Mouse (Mus musculus): ENCODE data around the gene Socs5. TPM values are rescaled to one million over a fixed set of nuclear protein-coding genes. Genes with fewer than 3 reads are reported as not detected.
A peak's percentile ranks its signal among the peaks of the same experiment; 100 is the strongest.

The Socs5 gene
- polyA plus RNA-seq, 1 experiment from 2014 or later = 10.8 TPM

DNA sequence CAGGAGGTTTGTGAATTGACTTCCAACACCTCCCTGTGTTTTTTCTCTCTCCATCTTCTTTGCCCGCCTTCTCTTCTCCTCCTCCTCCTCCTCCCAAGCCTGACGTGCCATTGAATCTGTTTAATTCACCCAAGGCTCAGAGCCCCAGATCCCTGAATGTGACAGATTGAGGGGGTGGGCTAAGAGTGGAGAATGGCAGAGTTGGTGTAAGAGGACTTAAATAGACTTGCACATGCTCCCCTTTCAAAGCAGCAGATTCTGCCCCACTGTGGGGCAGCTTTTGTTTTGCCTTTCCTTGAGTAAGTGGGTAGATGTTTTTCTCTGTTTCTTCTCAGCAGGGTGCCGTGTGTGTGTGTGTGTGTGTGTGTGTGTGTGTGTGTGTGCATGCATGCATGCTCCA lies 61.6 kb downstream of the Socs5 start:
- WGBS = 62% methylated on average over 3 of the region's 3 CpGs

DNA sequence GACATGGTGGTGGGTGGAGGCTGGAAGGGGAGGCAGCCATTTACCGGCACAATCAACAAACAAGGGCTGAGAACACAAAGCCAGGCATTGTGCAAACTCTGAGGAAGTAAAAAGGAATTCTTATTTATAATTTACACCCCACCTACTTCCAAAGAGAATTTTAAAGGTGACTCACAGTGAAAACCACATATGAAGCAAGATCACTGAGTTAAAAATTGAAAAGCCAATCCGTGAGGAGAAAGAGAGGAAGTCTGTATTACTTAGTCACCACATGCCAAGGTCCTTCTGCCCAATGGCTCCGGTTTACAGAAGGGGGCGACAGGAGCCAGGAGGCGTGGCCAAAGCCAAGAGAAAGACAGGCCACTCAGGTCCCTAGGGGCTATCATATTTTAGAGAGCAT lies 62.9 kb downstream of the Socs5 start:
- Histone ChIP-seq H3K4me3 (ENCODE audit: low read length) (no peak overlapping the region), H3K9me3 (replicated peaks; ENCODE audit: control insufficient read depth, low read length) (peaks cover 7% of the 10 kb centered on the region; the same call in 1 of the 2 replicates), H3K4me1 (ENCODE audit: control insufficient read depth, insufficient read depth, low read length) (no peaks in the 10 kb centered on the region; the same call in 1 of the 2 replicates), H3K4me2 (ENCODE audit: low read depth, low read length) (no peak overlapping the region), H3K27ac (ENCODE audit: low read length) (no peak overlapping the region), H3K36me3 (ENCODE audit: control insufficient read depth, insufficient read depth) (no peaks in the 10 kb centered on the region), H3K27me3 (ENCODE audit: control insufficient read depth, insufficient read depth, low read length) (no peaks in the 10 kb centered on the region), H3K9ac (ENCODE audit: low read length) (no peak overlapping the region)
- 41% methylated on average over 5 of the region's 5 CpGs for WGBS
- ATAC-seq (replicated peaks; ENCODE audit: extremely low read depth, insufficient read depth, low FRiP score) = no peak

More for the DNA sequence above, 61.6 kb downstream of the Socs5 start:
- Histone ChIP-seq H3K4me3 (ENCODE audit: low read length) (no peak overlapping the region), H3K9ac (ENCODE audit: low read length) (no peak overlapping the region), H3K4me2 (ENCODE audit: low read depth, low read length) (no peak overlapping the region), H3K27ac (ENCODE audit: low read length) (no peak overlapping the region), H3K9me3 (replicated peaks; ENCODE audit: control insufficient read depth, low read length) (peaks cover 7% of the 10 kb centered on the region; the same call in 1 of the 2 replicates), H3K27me3 (ENCODE audit: control insufficient read depth, insufficient read depth, low read length) (no peaks in the 10 kb centered on the region), H3K4me1 (ENCODE audit: control insufficient read depth, insufficient read depth, low read length) (no peaks in the 10 kb centered on the region; the same call in 1 of the 2 replicates), H3K36me3 (ENCODE audit: control insufficient read depth, insufficient read depth) (no peaks in the 10 kb centered on the region)
- ATAC-seq (replicated peaks; ENCODE audit: extremely low read depth, insufficient read depth, low FRiP score) = no peak

DNA sequence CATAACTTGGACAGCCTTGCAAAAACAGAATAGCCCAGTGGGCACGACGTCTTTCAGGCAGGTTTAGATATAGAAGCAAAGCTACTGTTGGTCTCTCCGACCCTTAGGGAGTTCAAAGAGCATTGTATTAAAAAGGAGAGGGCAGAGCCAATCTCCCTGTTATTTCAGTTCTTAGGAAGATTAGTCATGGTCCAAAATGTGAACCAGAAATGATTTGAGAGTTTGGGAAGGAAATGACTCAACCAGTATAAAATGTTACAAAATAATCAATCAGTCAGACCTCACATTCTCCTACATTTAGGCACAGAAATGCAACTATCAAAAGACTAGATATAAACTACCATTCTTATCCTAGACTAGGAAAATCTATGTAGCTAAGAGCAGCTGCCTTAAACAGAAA lies 64.6 kb downstream of the Socs5 start:
- Histone ChIP-seq H3K36me3 (ENCODE audit: control insufficient read depth, insufficient read depth) (no peaks in the 10 kb centered on the region), H3K4me1 (ENCODE audit: control insufficient read depth, insufficient read depth, low read length) (peaks cover 14% of the 10 kb centered on the region), H3K27me3 (ENCODE audit: control insufficient read depth, insufficient read depth, low read length) (no peaks in the 10 kb centered on the region), H3K4me2 (ENCODE audit: low read depth, low read length) (no peak overlapping the region), H3K9ac (ENCODE audit: low read length) (no peak overlapping the region), H3K9me3 (replicated peaks; ENCODE audit: control insufficient read depth, low read length) (peaks cover 7% of the 10 kb centered on the region; the same call in 1 of the 2 replicates), H3K27ac (ENCODE audit: low read length) (no peak overlapping the region), H3K4me3 (ENCODE audit: low read length) (no peak overlapping the region)
- ATAC-seq (replicated peaks; ENCODE audit: extremely low read depth, insufficient read depth, low FRiP score) = no peak
- WGBS = 72% methylated on average over 3 of the region's 3 CpGs

DNA sequence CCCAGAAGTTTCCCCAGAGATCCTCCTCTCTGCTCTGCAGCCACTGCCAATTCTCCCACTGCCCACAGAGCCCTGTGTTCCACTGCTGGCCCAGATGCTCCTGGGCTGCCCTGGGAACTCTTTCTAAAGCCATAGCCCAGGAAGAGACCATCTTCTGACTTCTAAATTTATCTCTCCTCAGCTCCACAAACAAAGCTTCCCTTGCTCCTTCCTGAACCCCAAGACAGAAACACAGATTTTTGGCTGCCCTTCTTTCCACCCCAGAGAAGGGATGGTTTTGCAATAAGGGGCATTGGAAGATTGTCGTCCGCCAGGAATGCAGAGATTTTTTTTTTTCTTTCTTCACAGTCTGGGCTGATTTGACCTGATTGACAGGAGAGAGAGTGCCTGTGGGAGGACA lies 66.5 kb downstream of the Socs5 start:
- H3K36me3 ChIP-seq (ENCODE audit: control insufficient read depth, insufficient read depth) = no peaks in the 10 kb centered on the region
- no peaks in the 10 kb centered on the region for H3K27me3 ChIP-seq (ENCODE audit: control insufficient read depth, insufficient read depth, low read length)
- no peak overlapping the region for H3K4me2 ChIP-seq (ENCODE audit: low read depth, low read length)
- WGBS = 52% methylated on average over 2 of the region's 2 CpGs
- no peak overlapping the region for H3K9ac ChIP-seq (ENCODE audit: low read length)
- H3K4me1 ChIP-seq (ENCODE audit: control insufficient read depth, insufficient read depth, low read length) = peaks cover 28% of the 10 kb centered on the region
- H3K27ac ChIP-seq (ENCODE audit: low read length) = peak overlapping the region; percentile 65
- H3K4me3 ChIP-seq (ENCODE audit: low read length) = no peak overlapping the region
- no peak for ATAC-seq (replicated peaks; ENCODE audit: extremely low read depth, insufficient read depth, low FRiP score)
- peaks cover 7% of the 10 kb centered on the region; the same call in 1 of the 2 replicates for H3K9me3 ChIP-seq (replicated peaks; ENCODE audit: control insufficient read depth, low read length)

DNA sequence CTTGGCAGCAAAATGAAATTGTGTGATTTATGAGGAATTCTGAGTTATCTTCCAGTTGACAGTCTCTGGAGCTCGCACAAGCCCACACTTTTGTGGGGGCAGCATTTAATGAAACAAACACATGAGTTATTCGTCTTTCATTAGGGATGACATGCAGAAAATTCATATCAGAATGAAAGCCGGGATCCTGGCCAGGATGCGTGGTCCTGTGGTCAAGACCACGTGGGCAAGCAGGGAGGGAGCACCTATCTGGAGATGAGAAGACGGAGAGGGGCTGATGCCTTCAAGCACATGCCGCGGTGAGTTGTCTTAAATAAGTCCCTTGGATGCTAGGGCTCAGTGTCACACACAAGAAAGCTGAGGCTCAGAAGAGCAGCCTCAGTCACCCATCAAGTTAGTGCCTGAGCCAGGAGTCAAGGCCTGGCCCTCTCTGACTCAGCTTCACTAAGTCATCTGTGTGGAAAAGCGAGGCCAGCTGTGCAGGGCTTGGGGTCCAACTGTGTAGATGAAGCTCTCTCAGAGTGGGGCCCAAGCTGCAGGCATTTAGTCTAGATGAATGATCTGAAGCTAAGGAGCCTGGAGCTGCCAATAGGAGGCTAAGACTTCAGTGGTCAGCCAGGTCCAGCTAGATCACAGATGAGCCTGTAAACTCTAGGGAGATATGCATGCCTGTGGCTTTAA lies 67.3 kb downstream of the Socs5 start:
- 65% methylated on average over 9 of the region's 9 CpGs for WGBS
- no peak for ATAC-seq (replicated peaks; ENCODE audit: extremely low read depth, insufficient read depth, low FRiP score)
- peaks cover 31% of the 10 kb centered on the region for H3K4me1 ChIP-seq (ENCODE audit: control insufficient read depth, insufficient read depth, low read length)
- no peak overlapping the region for H3K9ac ChIP-seq (ENCODE audit: low read length)
- H3K4me2 ChIP-seq (ENCODE audit: low read depth, low read length) = no peak overlapping the region
- no peaks in the 10 kb centered on the region for H3K36me3 ChIP-seq (ENCODE audit: control insufficient read depth, insufficient read depth)
- H3K4me3 ChIP-seq (ENCODE audit: low read length) = no peak overlapping the region
- peaks cover 7% of the 10 kb centered on the region; the same call in 1 of the 2 replicates for H3K9me3 ChIP-seq (replicated peaks; ENCODE audit: control insufficient read depth, low read length)
- peak overlapping the region; percentile 66 for H3K27ac ChIP-seq (ENCODE audit: low read length)
- H3K27me3 ChIP-seq (ENCODE audit: control insufficient read depth, insufficient read depth, low read length) = no peaks in the 10 kb centered on the region

DNA sequence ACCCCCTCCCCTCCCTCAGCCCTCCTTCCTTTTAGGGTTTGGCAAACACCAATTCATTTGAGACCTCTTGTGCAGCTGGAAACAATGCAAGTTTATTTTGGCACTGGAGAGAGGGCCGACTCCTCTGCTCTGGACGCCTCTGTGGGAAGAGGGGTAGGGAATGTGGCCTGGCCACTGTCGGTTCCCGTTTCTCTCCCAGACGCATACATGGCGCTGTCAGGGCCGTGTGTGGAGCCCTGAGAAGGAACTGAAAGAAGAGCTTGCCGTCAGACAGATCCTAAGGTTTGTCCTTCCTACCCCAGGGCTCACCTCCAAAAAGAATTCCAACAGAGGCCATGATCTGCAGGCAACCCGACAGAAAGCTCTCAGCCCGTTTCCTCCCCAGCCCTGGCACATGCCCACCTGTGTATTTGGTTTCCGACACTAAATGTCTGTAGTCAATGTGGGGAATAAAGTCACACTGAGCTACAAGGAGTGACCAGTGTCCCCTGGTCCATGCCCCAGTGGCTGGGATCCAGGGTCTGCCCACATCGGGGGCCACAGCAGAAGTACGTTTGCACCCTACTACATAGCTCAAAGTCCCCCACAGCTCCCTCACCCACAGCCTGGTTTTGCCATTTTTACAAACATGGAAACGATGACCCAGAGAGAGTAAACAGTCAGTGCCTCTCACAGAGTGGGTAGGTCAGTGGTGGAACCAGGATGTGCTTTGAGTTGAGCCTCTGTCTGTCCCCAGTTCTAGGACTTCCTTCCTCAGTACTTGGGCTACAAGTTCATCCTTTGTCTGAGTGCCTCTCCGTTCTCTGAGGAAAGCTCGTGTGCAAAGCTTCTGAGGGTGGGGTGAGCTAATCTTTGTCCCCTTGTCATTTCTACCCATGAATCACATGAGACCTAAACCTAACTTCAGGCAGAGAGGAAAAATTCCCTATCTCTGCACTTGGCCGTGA lies 68.9 kb downstream of the Socs5 start:
- Histone ChIP-seq H3K36me3 (ENCODE audit: control insufficient read depth, insufficient read depth) (no peaks in the 10 kb centered on the region), H3K4me2 (ENCODE audit: low read depth, low read length) (no peak overlapping the region), H3K9ac (ENCODE audit: low read length) (no peak overlapping the region), H3K27me3 (ENCODE audit: control insufficient read depth, insufficient read depth, low read length) (no peaks in the 10 kb centered on the region), H3K4me3 (ENCODE audit: low read length) (no peak overlapping the region), H3K4me1 (ENCODE audit: control insufficient read depth, insufficient read depth, low read length) (peaks cover 36% of the 10 kb centered on the region), H3K27ac (ENCODE audit: low read length) (peak overlapping the region; percentile 66), H3K9me3 (replicated peaks; ENCODE audit: control insufficient read depth, low read length) (peaks cover 7% of the 10 kb centered on the region; the same call in 1 of the 2 replicates)
- ATAC-seq (replicated peaks; ENCODE audit: extremely low read depth, insufficient read depth, low FRiP score) = no peak
- 49% methylated on average over 17 of the region's 17 CpGs for WGBS

DNA sequence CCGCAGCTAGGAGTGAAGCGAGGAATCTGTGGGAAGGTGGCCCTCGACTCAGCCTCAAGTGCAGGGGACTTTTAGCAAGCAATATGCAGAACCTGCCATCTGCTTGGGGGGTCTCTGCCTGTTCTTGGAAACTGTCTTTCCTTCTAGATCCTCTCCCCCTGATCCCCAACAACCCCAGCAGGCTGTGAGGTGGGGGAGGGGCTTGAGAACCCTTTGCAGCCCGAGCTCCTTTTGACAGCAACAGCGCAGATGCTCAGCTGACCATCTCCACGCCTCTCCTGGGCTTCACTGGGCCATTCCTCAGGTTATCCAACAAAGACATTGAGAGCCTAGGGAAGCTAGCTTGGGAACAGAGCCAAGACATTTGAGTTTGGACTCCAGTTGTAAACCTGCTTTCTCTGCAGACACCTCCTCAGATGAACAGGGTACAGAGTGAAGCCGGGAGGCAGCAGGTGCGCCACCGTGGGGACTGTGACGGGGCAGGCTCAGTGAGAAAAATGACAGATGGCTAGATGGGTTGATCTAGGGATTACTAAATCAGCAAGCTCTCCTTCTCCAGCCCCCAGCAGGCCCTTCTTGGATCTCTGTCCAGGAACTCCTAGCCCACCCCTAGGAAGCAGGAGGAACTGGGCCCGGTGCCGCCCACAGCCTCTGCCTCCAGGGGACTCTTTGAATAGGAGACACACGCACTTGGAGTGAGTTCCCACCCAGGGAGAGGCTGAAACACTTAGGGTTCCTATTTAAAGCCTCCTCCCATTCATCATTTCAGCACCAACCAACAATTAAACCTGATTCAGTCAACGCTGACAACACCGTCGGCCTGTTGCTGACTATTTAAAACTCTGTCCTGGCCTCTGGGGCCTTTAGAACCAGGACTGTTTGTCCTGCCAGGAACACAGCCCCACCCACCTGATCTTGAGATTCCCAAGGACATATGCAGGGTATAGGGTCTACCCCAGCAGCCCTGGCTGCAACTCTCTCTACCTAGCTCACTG lies 71.4 kb downstream of the Socs5 start:
- WGBS = 43% methylated on average over 16 of the region's 16 CpGs
- Histone ChIP-seq H3K9ac (ENCODE audit: low read length) (peak overlapping the region; percentile 37; the same call in 1 of the 2 replicates), H3K4me3 (ENCODE audit: low read length) (no peak overlapping the region), H3K36me3 (ENCODE audit: control insufficient read depth, insufficient read depth) (no peaks in the 10 kb centered on the region), H3K27me3 (ENCODE audit: control insufficient read depth, insufficient read depth, low read length) (no peaks in the 10 kb centered on the region), H3K9me3 (replicated peaks; ENCODE audit: control insufficient read depth, low read length) (peaks cover 3% of the 10 kb centered on the region; the same call in 1 of the 2 replicates), H3K4me1 (ENCODE audit: control insufficient read depth, insufficient read depth, low read length) (peaks cover 36% of the 10 kb centered on the region), H3K27ac (ENCODE audit: low read length) (peak overlapping the region; percentile 75), H3K4me2 (ENCODE audit: low read depth, low read length) (peak overlapping the region; percentile 29)
- peak; percentile 63 for ATAC-seq (replicated peaks; ENCODE audit: extremely low read depth, insufficient read depth, low FRiP score)

DNA sequence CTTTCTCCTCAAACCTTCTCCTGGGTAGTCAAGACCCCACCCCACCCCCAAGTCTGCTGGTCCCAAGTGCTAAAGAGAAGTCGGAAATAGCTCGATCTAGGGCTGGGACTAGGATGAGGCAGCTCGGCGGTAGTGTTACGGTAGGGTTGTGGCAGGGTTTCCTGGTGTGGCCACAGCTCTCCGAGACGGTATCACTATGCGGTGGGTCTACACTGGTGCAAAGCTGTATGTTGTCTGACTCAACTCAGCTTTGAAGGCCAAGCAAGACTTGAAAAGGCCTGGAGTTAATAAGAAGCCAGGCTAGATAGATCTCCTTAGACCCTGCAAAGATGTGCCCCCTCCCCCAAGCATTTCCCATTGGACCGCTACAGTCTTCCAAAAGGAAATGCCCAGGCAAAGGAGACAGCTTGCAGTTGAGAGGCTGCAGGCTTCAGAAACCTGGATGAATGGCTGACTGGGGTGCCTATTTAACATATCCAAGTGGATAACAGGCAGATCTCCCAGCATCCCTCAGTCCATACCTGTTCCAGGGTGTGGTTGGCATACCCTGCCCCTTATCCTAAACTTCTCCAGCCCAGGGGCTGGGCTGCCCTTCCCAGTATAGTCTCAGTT lies 72.6 kb downstream of the Socs5 start:
- peaks cover 3% of the 10 kb centered on the region; the same call in 1 of the 2 replicates for H3K9me3 ChIP-seq (replicated peaks; ENCODE audit: control insufficient read depth, low read length)
- 79% methylated on average over 9 of the region's 9 CpGs for WGBS
- no peaks in the 10 kb centered on the region for H3K27me3 ChIP-seq (ENCODE audit: control insufficient read depth, insufficient read depth, low read length)
- peaks cover 36% of the 10 kb centered on the region for H3K4me1 ChIP-seq (ENCODE audit: control insufficient read depth, insufficient read depth, low read length)
- H3K36me3 ChIP-seq (ENCODE audit: control insufficient read depth, insufficient read depth) = no peaks in the 10 kb centered on the region
- no peak overlapping the region for H3K9ac ChIP-seq (ENCODE audit: low read length)
- no peak for ATAC-seq (replicated peaks; ENCODE audit: extremely low read depth, insufficient read depth, low FRiP score)
- no peak overlapping the region for H3K4me2 ChIP-seq (ENCODE audit: low read depth, low read length)
- H3K27ac ChIP-seq (ENCODE audit: low read length) = peak overlapping the region; percentile 9; the same call in 1 of the 2 replicates
- H3K4me3 ChIP-seq (ENCODE audit: low read length) = no peak overlapping the region
